Mouse (Mus musculus): Measurements from ENCODE around the gene Rpl10.

The Rpl10 gene

DNA sequence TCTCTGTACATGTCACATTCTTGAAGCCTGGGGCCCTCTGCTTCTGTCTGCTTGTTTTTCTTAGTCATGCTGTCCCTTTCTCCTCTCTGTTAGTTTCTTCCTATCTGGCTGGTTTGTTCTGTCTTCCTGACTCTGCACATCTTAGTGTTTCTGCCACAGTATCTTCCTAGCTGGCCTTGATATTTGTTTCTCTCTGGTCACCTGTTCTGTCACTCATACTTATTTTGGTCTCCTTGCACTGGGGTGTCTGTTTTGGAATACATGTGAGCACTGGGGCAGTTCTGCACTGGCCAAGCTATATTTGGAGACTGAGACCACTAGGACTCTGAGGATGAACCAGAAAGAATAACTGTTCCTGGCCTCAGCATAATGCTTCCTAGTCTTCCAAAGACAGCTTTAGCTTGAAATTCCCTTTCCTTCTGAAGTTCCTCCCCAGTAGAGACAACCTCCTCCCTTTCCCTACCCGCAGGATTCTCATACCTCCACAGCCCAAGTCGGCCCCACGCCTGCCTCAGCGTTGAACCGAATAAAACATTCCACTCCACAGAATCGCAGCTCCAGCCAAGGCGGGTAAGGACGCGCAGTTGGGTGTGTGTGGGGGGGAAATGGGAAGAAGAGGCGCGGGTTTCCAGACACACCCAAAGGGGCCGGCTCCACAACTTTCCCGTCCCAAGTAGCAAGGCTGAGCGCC lies 10.6 kb downstream of the Rpl10 start:
- peak; percentile 18 for DNase-seq (ENCODE audit: low spot score)

DNA sequence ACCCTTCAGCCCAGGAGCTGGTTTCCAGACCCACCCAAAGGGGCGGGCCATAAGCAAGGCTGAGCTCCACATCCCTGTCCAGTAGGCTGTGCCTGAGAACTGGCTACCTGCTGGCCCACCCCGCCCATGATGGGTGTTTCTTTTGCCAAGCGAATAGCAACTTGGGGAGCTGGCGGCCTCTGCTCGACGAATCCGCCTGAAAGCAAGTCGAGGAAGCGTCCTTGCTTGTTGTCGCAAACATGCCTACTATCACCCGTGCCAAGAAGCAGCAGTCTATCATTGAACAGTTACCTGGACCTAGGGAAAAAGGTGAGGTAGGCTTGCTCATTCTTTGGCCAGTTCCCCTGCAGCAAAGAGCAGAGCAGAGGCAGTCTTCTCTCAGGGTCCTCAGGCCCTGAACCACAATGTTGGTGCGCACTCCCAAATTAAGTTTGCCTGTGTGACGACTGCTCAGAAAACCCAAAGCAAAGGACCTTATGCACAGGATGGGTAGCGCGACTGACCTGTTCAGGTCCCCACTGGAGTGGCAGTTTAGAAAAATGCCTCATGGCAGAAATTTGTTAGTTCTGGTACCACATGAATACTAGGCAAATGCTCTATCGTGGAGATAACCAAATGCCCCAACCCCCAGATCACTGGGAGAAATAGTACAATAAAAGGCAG lies 11.3 kb downstream of the Rpl10 start, which contains the start of the genes Taz and Dnase1l1:
Gene Taz (plus strand): TSS at position 181 of the 663 bp plus-strand sequence.
Gene Dnase1l1 (minus strand): TSS at position 606 of the 663 bp plus-strand sequence.
- DNase-seq (ENCODE audit: low spot score) = peak; percentile 18

DNA sequence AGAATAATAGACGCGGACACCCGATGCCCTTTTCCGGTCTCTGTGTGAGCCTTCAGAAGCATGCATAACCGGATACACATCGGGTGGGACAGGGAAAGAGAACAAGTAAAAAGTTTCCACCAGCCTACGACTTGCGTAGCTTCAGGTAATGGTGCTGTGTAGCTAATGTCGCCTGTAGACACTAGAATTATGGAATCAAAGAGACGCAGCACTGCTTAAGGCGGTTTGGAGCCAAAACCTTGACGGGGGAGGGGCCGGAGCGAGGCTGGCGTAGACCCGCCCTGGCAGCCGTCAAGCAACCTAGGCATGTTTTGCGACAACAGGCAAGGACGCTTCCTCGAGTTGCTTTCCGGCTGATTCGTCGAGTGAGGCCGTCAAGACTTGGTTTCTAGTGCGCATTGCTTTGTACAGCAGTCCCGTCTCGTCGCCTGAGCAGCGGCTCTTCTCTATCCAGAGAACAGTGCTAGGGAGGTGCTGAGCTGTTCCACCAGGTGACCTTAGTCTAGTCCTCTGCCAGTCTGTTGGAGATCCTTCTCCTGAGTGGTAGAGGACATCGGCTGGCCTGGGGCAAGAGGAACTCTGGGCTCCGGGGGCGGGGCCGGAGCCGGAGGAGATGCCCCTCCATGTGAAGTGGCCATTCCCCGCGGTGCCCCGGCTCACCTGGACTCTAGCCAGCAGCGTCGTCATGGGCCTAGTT lies 11.9 kb downstream of the Rpl10 start:
- DNase-seq (ENCODE audit: low spot score) = peak; percentile 33

DNA sequence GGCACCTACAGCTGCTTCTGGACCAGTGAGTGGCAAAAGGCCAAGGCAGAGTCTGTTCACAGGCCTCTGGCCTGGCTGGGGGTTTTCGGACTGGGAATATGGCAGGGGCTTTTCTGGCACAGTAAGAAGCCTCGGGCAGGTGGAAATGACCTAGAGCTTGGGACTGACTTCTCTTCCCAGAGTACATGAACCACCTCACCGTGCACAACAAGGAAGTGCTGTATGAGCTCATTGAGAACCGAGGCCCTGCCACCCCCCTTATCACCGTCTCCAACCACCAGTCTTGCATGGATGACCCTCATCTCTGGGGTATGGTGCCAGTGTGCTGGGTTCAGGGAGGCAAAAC lies 12.5 kb downstream of the Rpl10 start:
- no peak for DNase-seq (ENCODE audit: low spot score)

DNA sequence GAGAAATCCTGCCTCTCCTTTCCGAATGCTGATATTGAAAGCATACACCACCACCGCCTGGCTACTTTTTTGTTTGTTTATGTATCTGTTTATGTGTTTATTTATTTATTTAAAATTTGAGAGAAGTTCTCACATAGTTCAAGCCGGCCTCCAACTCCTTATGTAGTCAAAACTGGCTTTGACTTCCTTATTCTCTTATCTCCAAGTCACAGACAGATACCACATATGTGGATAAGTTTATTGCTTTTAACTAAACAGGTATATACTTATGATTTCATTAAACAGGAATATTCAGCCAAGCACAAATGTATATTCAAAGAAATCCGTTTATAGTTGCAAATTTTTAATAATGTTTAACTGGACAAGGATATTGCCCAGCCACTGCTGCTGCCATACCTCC lies 22.8 kb downstream of the Rpl10 start:
- DNase-seq (ENCODE audit: low spot score) = no peak

DNA sequence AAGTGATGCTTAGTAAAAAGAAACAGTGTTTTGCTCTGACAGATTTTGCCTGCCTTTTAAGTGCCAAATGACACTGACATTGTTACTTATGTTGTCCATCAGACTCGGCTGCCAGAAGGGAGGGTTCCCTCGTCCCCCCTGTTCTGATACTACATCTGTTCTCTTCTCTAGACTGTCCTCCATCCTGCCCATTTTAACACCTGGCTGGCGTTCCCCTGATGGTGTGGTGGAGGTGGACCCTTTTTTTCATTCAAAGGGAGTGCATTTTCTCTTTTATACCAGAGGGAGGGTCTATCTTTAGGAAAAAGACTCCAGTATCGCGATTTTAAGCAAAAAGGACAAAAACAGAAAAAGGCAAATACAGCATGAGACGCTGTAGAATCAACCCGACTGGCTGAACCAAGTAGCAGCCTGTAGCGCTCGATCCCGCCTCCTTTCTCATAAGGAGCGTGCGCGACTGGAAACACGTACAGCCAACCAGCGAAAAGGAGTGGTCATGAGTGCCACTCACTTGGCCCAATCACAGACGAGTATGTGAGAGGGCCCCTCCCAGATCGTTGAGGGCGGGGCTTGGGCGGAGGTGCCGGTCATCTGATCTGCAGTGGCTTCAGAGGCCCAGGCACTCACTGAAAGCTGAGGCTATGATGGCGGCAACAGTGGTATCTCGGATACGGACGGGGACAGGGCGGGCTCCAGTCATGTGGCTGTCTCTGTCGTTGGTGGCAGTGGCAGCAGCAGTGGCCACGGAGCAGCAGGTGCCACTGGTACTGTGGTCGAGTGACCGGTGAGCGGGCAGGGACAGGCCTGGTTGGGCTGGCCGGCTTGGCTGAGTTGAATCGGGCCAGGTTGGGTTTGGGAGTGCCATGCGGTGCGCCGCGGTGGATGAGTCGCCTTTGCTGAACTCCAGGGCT lies 26.2 kb downstream of the Rpl10 start, which contains the start of gene Atp6ap1:
Gene Atp6ap1 (plus strand): TSS at position 560 of the 911 bp plus-strand sequence.
- DNase-seq (ENCODE audit: low spot score) = peak; percentile 76

DNA sequence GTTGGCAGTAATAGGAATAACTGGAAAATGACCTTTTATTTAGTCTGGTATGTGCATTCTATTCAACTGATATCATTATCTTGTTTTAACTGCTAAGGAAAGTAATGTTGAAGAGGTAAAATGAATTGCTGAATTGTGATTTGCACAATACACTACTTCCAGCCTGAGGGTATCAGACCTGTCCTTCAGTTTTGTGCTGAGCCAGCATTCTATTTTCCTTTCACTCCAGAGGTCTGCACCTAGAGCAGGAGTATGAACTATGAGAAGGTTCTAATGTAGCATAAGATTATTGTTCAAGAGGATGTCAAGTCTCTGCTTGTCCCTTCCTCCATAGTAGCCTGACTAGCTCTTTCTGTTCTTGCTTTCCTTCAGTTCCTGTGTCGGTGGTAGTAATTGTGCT lies 27.7 kb downstream of the Rpl10 start:
- DNase-seq (ENCODE audit: low spot score) = no peak

DNA sequence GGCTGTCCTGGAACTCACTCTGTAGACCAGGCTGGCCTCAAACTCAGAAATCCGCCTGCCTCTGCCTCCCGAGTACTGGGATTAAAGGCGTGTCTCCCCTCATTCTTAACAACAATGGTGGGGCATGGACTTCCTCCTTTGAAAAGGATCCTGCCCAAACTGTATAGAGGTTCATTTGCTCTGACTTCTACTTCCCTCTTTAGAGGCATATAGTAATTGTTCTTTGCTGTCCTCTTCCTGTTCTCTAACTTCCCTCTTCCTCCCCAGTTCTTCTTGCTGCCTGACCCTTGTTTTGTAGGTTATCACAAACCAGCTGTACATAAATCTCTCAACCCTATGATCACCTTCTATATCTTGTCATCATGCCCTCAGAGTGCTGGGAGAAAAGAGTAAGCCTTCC lies 29.1 kb downstream of the Rpl10 start:
- DNase-seq (ENCODE audit: low spot score) = no peak

DNA sequence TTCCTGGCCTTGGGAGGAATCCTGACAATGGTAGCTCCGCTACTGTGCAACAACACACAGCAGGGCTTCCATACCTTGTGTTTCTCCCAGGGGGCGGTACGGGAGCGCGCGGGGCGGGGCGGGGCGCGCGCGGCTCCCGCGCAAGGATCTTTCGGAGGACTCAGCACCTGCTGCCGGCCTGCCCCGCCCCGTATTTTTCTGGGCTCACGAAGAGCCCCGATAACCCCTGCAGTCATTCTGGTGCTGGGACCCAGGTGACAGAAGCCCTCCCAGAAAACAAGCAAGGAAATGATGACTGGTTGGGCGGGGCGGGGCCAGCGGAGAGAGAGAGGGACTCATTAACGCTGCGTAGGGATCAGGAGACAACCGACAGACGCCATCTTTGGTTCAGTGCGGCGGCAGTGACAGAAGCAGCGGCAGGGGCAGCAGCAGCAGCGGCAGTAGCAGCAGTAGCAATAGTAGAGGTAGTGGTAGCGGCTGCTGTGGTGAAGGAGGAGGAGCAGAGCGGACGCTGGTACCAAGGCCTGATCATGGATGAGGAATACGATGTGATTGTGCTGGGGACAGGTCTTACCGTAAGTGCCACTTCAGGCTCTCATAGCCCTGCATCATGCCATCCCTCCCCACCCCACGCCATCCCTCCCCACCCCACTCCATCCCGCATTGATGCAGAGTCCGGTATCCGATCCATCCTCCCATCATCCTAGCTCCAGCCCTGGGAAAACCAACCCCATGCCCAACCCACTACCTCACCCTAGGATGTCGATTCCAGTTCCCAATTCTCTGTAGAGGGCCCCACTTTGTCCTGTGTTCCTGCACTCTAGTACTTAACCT lies 34.5 kb downstream of the Rpl10 start, which contains the start of gene Gdi1:
Gene Gdi1 (plus strand): TSS at position 132 of the 834 bp plus-strand sequence.
- peak; percentile 50 for DNase-seq (ENCODE audit: low spot score)

DNA sequence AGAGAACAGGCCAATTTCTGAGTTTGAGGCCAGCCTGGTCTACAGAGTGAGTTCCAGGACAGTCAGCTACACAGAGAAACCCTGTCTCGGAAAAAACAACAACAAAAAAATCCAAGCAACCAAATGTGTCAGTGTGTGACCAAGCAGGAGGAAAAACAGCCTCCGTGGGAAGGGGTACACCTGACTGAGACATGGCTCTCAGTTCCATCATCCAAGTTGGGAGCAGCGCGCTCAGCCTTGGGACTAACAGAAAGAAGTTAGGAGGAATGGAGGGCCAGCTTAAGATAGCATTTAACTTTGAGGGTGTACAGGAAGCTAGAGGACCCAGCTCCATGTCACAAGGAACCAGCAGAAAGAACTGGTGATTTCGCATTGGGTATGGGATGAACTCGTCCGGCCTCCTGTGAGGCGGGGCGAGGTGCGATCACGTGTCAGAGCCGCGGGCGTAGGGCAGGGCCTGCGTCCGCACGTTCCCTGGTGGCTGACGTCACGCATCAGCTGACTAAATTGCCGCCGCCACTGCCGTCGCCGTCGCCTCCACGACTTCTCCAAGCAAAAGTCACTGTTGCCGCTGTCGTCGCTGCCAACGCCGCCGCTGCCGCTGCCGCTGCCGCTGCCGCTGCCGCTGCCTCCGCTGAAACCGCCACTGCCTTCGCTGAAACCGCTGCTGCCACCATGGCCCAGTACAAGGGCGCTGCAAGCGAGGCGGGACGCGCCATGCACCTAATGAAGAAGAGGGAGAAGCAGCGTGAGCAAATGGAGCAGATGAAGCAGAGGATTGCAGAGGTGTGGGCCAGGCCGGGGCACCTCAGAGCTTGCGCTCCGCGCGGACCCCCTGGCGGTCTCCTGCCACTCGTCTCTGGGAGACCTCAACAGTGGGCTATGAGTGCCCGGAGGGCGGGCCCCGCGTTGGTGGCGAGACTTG lies 42.2 kb downstream of the Rpl10 start, which contains the start of gene Fam50a:
Gene Fam50a (plus strand): TSS at position 494 of the 925 bp plus-strand sequence.
- peak; percentile 25 for DNase-seq (ENCODE audit: low spot score)
